Mouse (Mus musculus) midbrain, embryonic 15.5 days (tissue): Measurements from ENCODE around the gene Tubg2. TPM values are rescaled to one million over a fixed set of nuclear protein-coding genes. Genes with fewer than 3 reads are reported as not detected.

Experiments
- ATAC-seq: fragments of 200-750 bp; cut with Nextera tagmentation; replicated peaks from 2 replicates; pipeline ENCODE4 v1.8.0; 2017; ENCODE audit warnings: moderate TSS enrichment
- H3K27ac ChIP-seq: fragments of 300-500 bp; sonication (generic); 2 replicates; pipeline ENCODE4 v1.5.1; 2015; ENCODE audit warnings: mild to moderate bottlenecking, inconsistent platforms
- H3K27me3 ChIP-seq: fragments of 300-500 bp; sonication (generic); replicated peaks from 2 replicates; pipeline ENCODE4 v1.6.1; 2015; ENCODE audit warnings: inconsistent platforms
- H3K36me3 ChIP-seq: fragments of 300-500 bp; sonication (generic); replicated peaks from 2 replicates; pipeline ENCODE4 v1.6.1; 2015; ENCODE audit warnings: inconsistent platforms
- H3K4me1 ChIP-seq: fragments of 300-500 bp; sonication (generic); 2 replicates; pipeline ENCODE4 v1.6.1; 2015; ENCODE audit warnings: inconsistent platforms
- H3K4me2 ChIP-seq: fragments of 300-500 bp; sonication (generic); 2 replicates; pipeline ENCODE4 v1.6.1; 2015; ENCODE audit warnings: inconsistent platforms, mild to moderate bottlenecking, moderate library complexity
- H3K4me3 ChIP-seq: fragments of 300-500 bp; sonication (generic); 2 replicates; pipeline ENCODE4 v1.5.1; 2015; ENCODE audit warnings: mild to moderate bottlenecking, inconsistent platforms
- H3K9ac ChIP-seq: fragments of 300-500 bp; sonication (generic); 2 replicates; pipeline ENCODE4 v1.6.1; 2015; ENCODE audit warnings: mild to moderate bottlenecking, inconsistent platforms
- H3K9me3 ChIP-seq: fragments of 300-500 bp; sonication (generic); 2 replicates; pipeline ENCODE4 v1.6.1; 2016; ENCODE audit warnings: inconsistent platforms
- WGBS: fragments of 180-500 bp; shearing (Covaris S2); methylation state at CpG from one replicate; pipeline ENCODE4 v1.1.7; 2015; ENCODE audit warnings: mixed read lengths; 5-methylcytosine and 5-hydroxymethylcytosine counted together
- polyA plus RNA-seq: library from polyadenylated mRNA; unstranded; fragments of >200 nt; fragmentation: Nextera tagmentation; extraction: Ambion mirVana; gene quantifications from 2 replicates; pipeline ENCODE4 v1.2.1, GENCODE M21; 2015

Tubg2 gene
- polyA plus RNA-seq, 1 experiment from 2014 or later: 62.7 TPM

GRCm38 (mm10) chr11:101176117-101176691 lies 20.5 kb downstream of the Tubg2 start:
- Histone ChIP-seq H3K9me3 (no peaks in the 10 kb centered on the region), H3K9ac (peak overlapping the region; percentile 46), H3K36me3 (no peaks in the 10 kb centered on the region), H3K4me1 (peaks cover 63% of the 10 kb centered on the region), H3K27me3 (peaks cover 25% of the 10 kb centered on the region), H3K4me2 (peak overlapping the region; percentile 57), H3K27ac (peak overlapping the region; percentile 66), H3K4me3 (peak overlapping the region; percentile 43)
- no peak for ATAC-seq
- under 1% methylated on average over 25 of the region's 25 CpGs for WGBS

- WGBS: 23% methylated on average over 22 of the region's 22 CpGs
Measured at GRCm38 (mm10) chr11:101176933-101177773, 21.4 kb downstream of the Tubg2 start.

GRCm38 (mm10) chr11:101178061-101179058 lies 22.7 kb downstream of the Tubg2 start:
- H3K9me3 ChIP-seq: no peaks in the 10 kb centered on the region
- 50% methylated on average over 36 of the region's 36 CpGs for WGBS
- 0 out of 2 replicates have a peak, but pooled peaks cover 4% of the 10 kb centered on the region for H3K36me3 ChIP-seq
- no peak overlapping the region for H3K27ac ChIP-seq
- H3K4me1 ChIP-seq: peaks cover 46% of the 10 kb centered on the region
- H3K27me3 ChIP-seq: peaks cover 25% of the 10 kb centered on the region
- no peak overlapping the region for H3K9ac ChIP-seq
- no peak for ATAC-seq
- no peak overlapping the region for H3K4me2 ChIP-seq
- H3K4me3 ChIP-seq: 0 out of 2 replicates have a peak overlapping the region, but pooled peaks have one; percentile 1

More at GRCm38 (mm10) chr11:101176933-101177773, 21.4 kb downstream of the Tubg2 start:
- Histone ChIP-seq H3K27me3 (peaks cover 25% of the 10 kb centered on the region), H3K4me2 (peak overlapping the region; percentile 57), H3K9me3 (no peaks in the 10 kb centered on the region), H3K9ac (0 out of 2 replicates have a peak overlapping the region, but pooled peaks have one; percentile 46), H3K4me1 (peaks cover 56% of the 10 kb centered on the region), H3K4me3 (peak overlapping the region; percentile 43), H3K27ac (no peak overlapping the region), H3K36me3 (no peaks in the 10 kb centered on the region)
- ATAC-seq: no peak; the same call in 1 of the 2 replicates

GRCm38 (mm10) chr11:101179306-101179705 lies 23.6 kb downstream of the Tubg2 start:
- Histone ChIP-seq H3K4me1 (peaks cover 36% of the 10 kb centered on the region), H3K36me3 (0 out of 2 replicates have a peak, but pooled peaks cover 5% of the 10 kb centered on the region), H3K27me3 (peaks cover 25% of the 10 kb centered on the region), H3K4me3 (no peak overlapping the region), H3K9ac (no peak overlapping the region), H3K4me2 (no peak overlapping the region), H3K9me3 (no peaks in the 10 kb centered on the region), H3K27ac (no peak overlapping the region)
- no peak for ATAC-seq
- WGBS: 75% methylated on average over 15 of the region's 15 CpGs

GRCm38 (mm10) chr11:101180261-101180660 lies 24.6 kb downstream of the Tubg2 start:
- no peak overlapping the region for H3K4me2 ChIP-seq
- no peak overlapping the region for H3K27ac ChIP-seq
- ATAC-seq: no peak
- H3K9me3 ChIP-seq: no peaks in the 10 kb centered on the region
- 67% methylated on average over 17 of the region's 17 CpGs for WGBS
- H3K4me1 ChIP-seq: peaks cover 27% of the 10 kb centered on the region
- H3K36me3 ChIP-seq: 0 out of 2 replicates have a peak, but pooled peaks cover 5% of the 10 kb centered on the region
- peaks cover 18% of the 10 kb centered on the region for H3K27me3 ChIP-seq
- no peak overlapping the region for H3K4me3 ChIP-seq
- H3K9ac ChIP-seq: no peak overlapping the region

- H3K36me3 ChIP-seq: 0 out of 2 replicates have a peak, but pooled peaks cover 5% of the 10 kb centered on the region
- H3K27me3 ChIP-seq: peaks cover 18% of the 10 kb centered on the region
- no peaks in the 10 kb centered on the region for H3K9me3 ChIP-seq
- no peak overlapping the region for H3K9ac ChIP-seq
- no peak for ATAC-seq
- WGBS: 44% methylated on average over 10 of the region's 10 CpGs
- no peak overlapping the region for H3K27ac ChIP-seq
- peaks cover 21% of the 10 kb centered on the region for H3K4me1 ChIP-seq
- no peak overlapping the region for H3K4me2 ChIP-seq
- no peak overlapping the region for H3K4me3 ChIP-seq
Measured at GRCm38 (mm10) chr11:101180846-101181740, 25.4 kb downstream of the Tubg2 start.

- Histone ChIP-seq H3K9me3 (no peaks in the 10 kb centered on the region), H3K27me3 (peaks cover 16% of the 10 kb centered on the region), H3K36me3 (0 out of 2 replicates have a peak, but pooled peaks cover 5% of the 10 kb centered on the region), H3K4me2 (no peak overlapping the region), H3K9ac (no peak overlapping the region), H3K4me1 (peaks cover 14% of the 10 kb centered on the region), H3K27ac (no peak overlapping the region), H3K4me3 (no peak overlapping the region)
- no peak for ATAC-seq
- 91% methylated on average over 11 of the region's 11 CpGs for WGBS
Measured at GRCm38 (mm10) chr11:101181961-101182360, 26.3 kb downstream of the Tubg2 start.

- H3K36me3 ChIP-seq: 0 out of 2 replicates have a peak, but pooled peaks cover 5% of the 10 kb centered on the region
- H3K27ac ChIP-seq: no peak overlapping the region
- H3K9ac ChIP-seq: no peak overlapping the region
- no peak for ATAC-seq
- WGBS: 72% methylated on average over 14 of the region's 14 CpGs
- peaks cover 5% of the 10 kb centered on the region; the same call in 1 of the 2 replicates for H3K4me1 ChIP-seq
- no peak overlapping the region for H3K4me2 ChIP-seq
- peaks cover 6% of the 10 kb centered on the region for H3K27me3 ChIP-seq
- H3K9me3 ChIP-seq: no peaks in the 10 kb centered on the region
- H3K4me3 ChIP-seq: no peak overlapping the region
Measured at GRCm38 (mm10) chr11:101182771-101183517, 27.2 kb downstream of the Tubg2 start.

GRCm38 (mm10) chr11:101184984-101185383 lies 29.3 kb downstream of the Tubg2 start:
- Histone ChIP-seq H3K4me3 (no peak overlapping the region), H3K27me3 (no peaks in the 10 kb centered on the region), H3K4me1 (peaks cover 9% of the 10 kb centered on the region), H3K36me3 (0 out of 2 replicates have a peak, but pooled peaks cover 5% of the 10 kb centered on the region), H3K27ac (no peak overlapping the region), H3K9me3 (no peaks in the 10 kb centered on the region), H3K4me2 (no peak overlapping the region), H3K9ac (no peak overlapping the region)
- WGBS: 85% methylated on average over 12 of the region's 12 CpGs
- no peak for ATAC-seq

- Histone ChIP-seq H3K4me2 (no peak overlapping the region), H3K4me1 (peaks cover 13% of the 10 kb centered on the region), H3K36me3 (0 out of 2 replicates have a peak, but pooled peaks cover 5% of the 10 kb centered on the region), H3K4me3 (no peak overlapping the region), H3K27me3 (no peaks in the 10 kb centered on the region), H3K27ac (no peak overlapping the region), H3K9me3 (no peaks in the 10 kb centered on the region), H3K9ac (no peak overlapping the region)
- no peak for ATAC-seq
- 93% methylated on average over 4 of the region's 4 CpGs for WGBS
Measured at GRCm38 (mm10) chr11:101185441-101185840, 29.7 kb downstream of the Tubg2 start.
